Mouse (Mus musculus): Measurements from ENCODE around the gene Prickle3. TPM values are rescaled to one million over a fixed set of nuclear protein-coding genes. Genes with fewer than 3 reads are reported as not detected.

Prickle3 gene
- polyA plus RNA-seq (2016; fragmentation: Nextera tagmentation; extraction: Ambion mirVana): 6.7 and 8.0 TPM in 2 replicates

GRCm38 (mm10) chrX:7657221-7657639, at the start of gene Prickle3:
Gene Prickle3, plus strand, starts transcription at chrX:7657260.
- DNase-seq (ENCODE audit: low spot score): peak; percentile 85
- H3K9me3 ChIP-seq: no peaks in the 10 kb centered on the region
- H3K27me3 ChIP-seq (ENCODE audit: insufficient read depth, poor library complexity, severe bottlenecking): no peaks in the 10 kb centered on the region
- peak within 1 kb of the TSS; percentile 86 for H3K27ac ChIP-seq
- WGBS: 19% methylated on average over 26 of the region's 26 CpGs
- H3K36me3 ChIP-seq: no peaks in the 10 kb centered on the region
- H3K4me1 ChIP-seq: peaks cover 12% of the 10 kb centered on the region; the same call in 1 of the 2 replicates
- peak within 1 kb of the TSS; percentile 68 for H3K4me3 ChIP-seq

GRCm38 (mm10) chrX:7610035-7610434, 47.0 kb upstream of the Prickle3 start:
- no peak for DNase-seq (ENCODE audit: low spot score)
- Histone ChIP-seq H3K4me1 (no peaks in the 10 kb centered on the region), H3K4me3 (peak overlapping the region; percentile 57), H3K27ac (no peak overlapping the region), H3K36me3 (no peaks in the 10 kb centered on the region), H3K9me3 (no peaks in the 10 kb centered on the region), H3K27me3 (ENCODE audit: insufficient read depth, poor library complexity, severe bottlenecking) (peaks cover 14% of the 10 kb centered on the region)
- WGBS: 19% methylated on average over 21 of the region's 21 CpGs

GRCm38 (mm10) chrX:7610536-7611258, 46.4 kb upstream of the Prickle3 start:
- Histone ChIP-seq H3K4me1 (no peaks in the 10 kb centered on the region), H3K4me3 (peak overlapping the region; percentile 57), H3K27me3 (ENCODE audit: insufficient read depth, poor library complexity, severe bottlenecking) (peaks cover 14% of the 10 kb centered on the region), H3K9me3 (no peaks in the 10 kb centered on the region), H3K27ac (no peak overlapping the region), H3K36me3 (no peaks in the 10 kb centered on the region)
- WGBS: 18% methylated on average over 26 of the region's 26 CpGs
- DNase-seq (ENCODE audit: low spot score): no peak

- 78% methylated on average over 12 of the region's 12 CpGs for WGBS
- Histone ChIP-seq H3K4me3 (no peak overlapping the region), H3K9me3 (no peaks in the 10 kb centered on the region)
Observed at GRCm38 (mm10) chrX:7617889-7618551, 39.0 kb upstream of the Prickle3 start.

GRCm38 (mm10) chrX:7632560-7632959, 24.5 kb upstream of the Prickle3 start:
- no peaks in the 10 kb centered on the region for H3K36me3 ChIP-seq
- DNase-seq (ENCODE audit: low spot score): no peak
- WGBS: 84% methylated on average over 6 of the region's 6 CpGs
- H3K27me3 ChIP-seq (ENCODE audit: insufficient read depth, poor library complexity, severe bottlenecking): no peaks in the 10 kb centered on the region
- H3K4me1 ChIP-seq: no peaks in the 10 kb centered on the region
- no peaks in the 10 kb centered on the region for H3K9me3 ChIP-seq
- no peak overlapping the region for H3K4me3 ChIP-seq
- no peak overlapping the region for H3K27ac ChIP-seq

More at GRCm38 (mm10) chrX:7617889-7618551, 39.0 kb upstream of the Prickle3 start:
- Histone ChIP-seq H3K27ac (no peak overlapping the region), H3K27me3 (ENCODE audit: insufficient read depth, poor library complexity, severe bottlenecking) (no peaks in the 10 kb centered on the region), H3K4me1 (no peaks in the 10 kb centered on the region), H3K36me3 (no peaks in the 10 kb centered on the region)
- no peak for DNase-seq (ENCODE audit: low spot score)

GRCm38 (mm10) chrX:7635101-7635500, 22.0 kb upstream of the Prickle3 start:
- Histone ChIP-seq H3K9me3 (no peaks in the 10 kb centered on the region), H3K4me1 (0 out of 2 replicates have a peak, but pooled peaks cover 4% of the 10 kb centered on the region), H3K27ac (no peak overlapping the region), H3K27me3 (ENCODE audit: insufficient read depth, poor library complexity, severe bottlenecking) (peaks cover 17% of the 10 kb centered on the region), H3K36me3 (no peaks in the 10 kb centered on the region), H3K4me3 (no peak overlapping the region)
- WGBS: 52% methylated on average over 3 of the region's 3 CpGs
- DNase-seq (ENCODE audit: low spot score): no peak

- Histone ChIP-seq H3K36me3 (no peaks in the 10 kb centered on the region), H3K4me3 (peak within 1 kb of the TSS; percentile 42), H3K4me1 (0 out of 2 replicates have a peak, but pooled peaks cover 4% of the 10 kb centered on the region), H3K27ac (no peak within 1 kb of the TSS), H3K27me3 (ENCODE audit: insufficient read depth, poor library complexity, severe bottlenecking) (peaks cover 24% of the 10 kb centered on the region), H3K9me3 (no peaks in the 10 kb centered on the region)
- DNase-seq (ENCODE audit: low spot score): peak; percentile 92
- 12% methylated on average over 42 of the region's 42 CpGs for WGBS
Observed at GRCm38 (mm10) chrX:7638401-7639091, 18.5 kb upstream of the Prickle3 start, which contains the start of gene Syp. Gene Syp, plus strand, starts transcription at chrX:7638471.

GRCm38 (mm10) chrX:7639536-7640325, 17.3 kb upstream of the Prickle3 start:
- no peak overlapping the region for H3K4me3 ChIP-seq

GRCm38 (mm10) chrX:7640785-7641184, 16.3 kb upstream of the Prickle3 start:
- Histone ChIP-seq H3K36me3 (no peaks in the 10 kb centered on the region), H3K27ac (no peak overlapping the region), H3K27me3 (ENCODE audit: insufficient read depth, poor library complexity, severe bottlenecking) (peaks cover 24% of the 10 kb centered on the region), H3K4me1 (0 out of 2 replicates have a peak, but pooled peaks cover 4% of the 10 kb centered on the region), H3K4me3 (no peak overlapping the region), H3K9me3 (no peaks in the 10 kb centered on the region)
- DNase-seq (ENCODE audit: low spot score): no peak
- WGBS: 28% methylated on average over 12 of the region's 12 CpGs

More at GRCm38 (mm10) chrX:7639536-7640325, 17.3 kb upstream of the Prickle3 start:
- WGBS: 21% methylated on average over 13 of the region's 13 CpGs
- Histone ChIP-seq H3K4me1 (0 out of 2 replicates have a peak, but pooled peaks cover 4% of the 10 kb centered on the region), H3K27me3 (ENCODE audit: insufficient read depth, poor library complexity, severe bottlenecking) (peaks cover 24% of the 10 kb centered on the region), H3K9me3 (no peaks in the 10 kb centered on the region), H3K27ac (no peak overlapping the region), H3K36me3 (no peaks in the 10 kb centered on the region)
- no peak for DNase-seq (ENCODE audit: low spot score)

GRCm38 (mm10) chrX:7645349-7645748, 11.7 kb upstream of the Prickle3 start:
- H3K9me3 ChIP-seq: no peaks in the 10 kb centered on the region
- no peaks in the 10 kb centered on the region for H3K36me3 ChIP-seq
- WGBS: 15% methylated on average over 5 of the region's 5 CpGs
- no peaks in the 10 kb centered on the region for H3K4me1 ChIP-seq
- peak; percentile 85 for DNase-seq (ENCODE audit: low spot score)
- H3K27me3 ChIP-seq (ENCODE audit: insufficient read depth, poor library complexity, severe bottlenecking): peaks cover 7% of the 10 kb centered on the region; the same call in 1 of the 2 replicates
- H3K27ac ChIP-seq: no peak overlapping the region
- H3K4me3 ChIP-seq: no peak overlapping the region

GRCm38 (mm10) chrX:7648671-7649304, 8.3 kb upstream of the Prickle3 start:
- WGBS: 11% methylated on average over 25 of the region's 25 CpGs
- peak overlapping the region; percentile 91 for H3K27ac ChIP-seq
- no peaks in the 10 kb centered on the region for H3K9me3 ChIP-seq
- no peaks in the 10 kb centered on the region for H3K36me3 ChIP-seq
- H3K4me1 ChIP-seq: no peaks in the 10 kb centered on the region
- H3K4me3 ChIP-seq: peak overlapping the region; percentile 61
- peak; percentile 93 for DNase-seq (ENCODE audit: low spot score)
- H3K27me3 ChIP-seq (ENCODE audit: insufficient read depth, poor library complexity, severe bottlenecking): no peaks in the 10 kb centered on the region
